Mouse (Mus musculus): ENCODE measurements around the gene Gm21188.
"Not testable (repeated sequence)": the region's sequence is repeated elsewhere in the genome, so short reads cannot be mapped to it uniquely, and the experiment has no call there.

Gene Gm21188

DNA sequence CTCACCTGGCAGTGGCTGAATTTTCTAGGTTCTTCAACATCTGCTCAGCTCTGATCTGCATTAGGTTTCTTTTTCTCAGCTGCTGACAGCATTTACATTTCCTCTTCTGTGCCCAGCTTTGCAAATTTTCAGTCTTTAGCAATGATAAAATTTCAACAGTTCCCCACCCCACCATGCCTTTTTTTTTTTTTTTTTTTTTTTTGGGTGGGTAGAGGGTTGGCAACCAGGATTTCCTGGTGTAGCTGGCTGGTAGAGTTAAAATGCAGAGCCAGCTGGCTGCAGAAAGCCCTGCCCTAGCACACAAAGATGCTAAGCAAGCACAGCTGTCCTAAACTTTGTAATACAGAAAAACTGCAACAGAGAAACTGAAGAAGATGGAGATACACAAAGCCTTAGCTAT, at the start of gene Gm21188:
TSS of gene Gm21188 (minus strand) at position 110 of the 400 bp plus-strand sequence.
- CTCF ChIA-PET, result not testable (repeated sequence)

GRCm38 (mm10) chr13:120099327-120099726, 47.3 kb upstream of the Gm21188 start:
- CTCF ChIA-PET, result not testable (repeated sequence)

DNA sequence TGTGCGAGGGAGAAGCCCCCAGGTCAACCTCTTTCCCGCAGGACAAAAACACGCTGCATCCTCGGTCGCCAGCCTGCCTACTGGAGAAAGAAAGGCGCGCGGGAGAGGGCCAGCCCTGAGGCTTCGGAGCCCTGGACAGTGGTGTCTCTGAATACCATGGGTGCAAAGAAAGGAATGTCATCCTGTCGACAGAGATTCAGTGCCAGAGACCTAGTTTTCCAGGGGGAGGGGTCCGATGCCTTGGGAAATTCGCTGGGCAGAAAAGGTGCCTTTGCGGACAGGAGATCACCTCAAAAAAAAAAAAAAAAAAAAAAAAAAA, 44.9 kb upstream of the Gm21188 start:
- CTCF ChIA-PET, result not testable (repeated sequence)

DNA sequence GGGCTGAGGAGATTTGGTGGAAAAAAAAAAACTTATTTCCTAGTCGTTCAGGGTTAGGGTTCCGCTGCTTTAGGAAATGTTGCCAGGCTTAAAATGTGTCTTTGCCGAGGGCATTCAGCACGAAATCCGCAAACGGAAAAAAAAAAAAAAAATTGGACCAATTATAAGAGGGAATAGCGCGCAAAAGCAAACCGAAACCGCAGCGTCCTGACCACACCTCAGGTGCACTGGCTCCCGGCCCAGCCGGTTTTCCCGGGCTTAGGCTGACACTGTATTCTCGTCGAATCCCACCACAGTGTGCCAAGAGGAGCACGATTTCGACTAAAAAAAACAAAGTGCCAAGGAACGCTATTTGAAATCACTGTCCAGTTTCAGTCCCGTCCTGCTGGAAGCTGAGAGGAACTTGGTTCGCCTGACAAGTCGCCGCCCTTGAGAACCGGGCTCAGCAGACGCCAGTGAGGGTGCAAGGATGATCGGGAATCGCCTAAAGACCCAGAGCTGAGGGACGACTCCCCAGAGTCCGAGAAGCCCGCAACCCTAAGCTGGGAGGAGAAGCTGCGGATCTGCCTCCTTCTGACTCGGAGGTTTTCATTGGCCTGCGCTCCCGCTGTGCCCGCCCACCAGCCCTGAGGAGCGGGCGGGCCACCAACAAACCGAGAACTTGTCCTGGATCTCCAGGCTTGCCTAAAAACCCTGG, 44.4 kb upstream of the Gm21188 start:
- CTCF ChIA-PET, result not testable (repeated sequence)

GRCm38 (mm10) chr13:120092950-120093349, 41.0 kb upstream of the Gm21188 start:
- CTCF ChIA-PET, result not testable (repeated sequence)

- CTCF ChIA-PET, result not testable (repeated sequence)
Measured at GRCm38 (mm10) chr13:120079644-120080043, 27.6 kb upstream of the Gm21188 start.

DNA sequence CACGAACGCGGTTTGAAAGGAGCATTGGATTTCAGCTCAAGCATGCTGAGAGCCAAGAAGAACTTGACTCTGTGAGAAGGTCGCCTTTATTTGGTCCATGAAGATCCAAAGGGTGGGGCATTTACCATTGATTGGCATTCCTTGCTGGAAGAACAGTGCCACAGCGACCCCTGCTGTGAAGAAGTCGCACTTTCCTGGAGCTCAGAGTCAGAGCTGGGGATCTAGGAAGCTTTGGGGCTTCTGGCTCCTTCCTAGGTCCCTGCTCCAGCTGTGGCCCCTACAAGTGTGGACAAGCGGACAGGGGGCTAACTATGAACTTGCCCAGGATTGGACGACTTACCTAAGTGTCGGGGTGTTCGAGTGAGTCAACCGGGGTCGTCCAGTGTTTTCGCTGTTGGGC, 18.9 kb upstream of the Gm21188 start:
- CTCF ChIA-PET, result not testable (repeated sequence)

GRCm38 (mm10) chr13:120070012-120070598, 18.1 kb upstream of the Gm21188 start:
- CTCF ChIA-PET, result not testable (repeated sequence)

DNA sequence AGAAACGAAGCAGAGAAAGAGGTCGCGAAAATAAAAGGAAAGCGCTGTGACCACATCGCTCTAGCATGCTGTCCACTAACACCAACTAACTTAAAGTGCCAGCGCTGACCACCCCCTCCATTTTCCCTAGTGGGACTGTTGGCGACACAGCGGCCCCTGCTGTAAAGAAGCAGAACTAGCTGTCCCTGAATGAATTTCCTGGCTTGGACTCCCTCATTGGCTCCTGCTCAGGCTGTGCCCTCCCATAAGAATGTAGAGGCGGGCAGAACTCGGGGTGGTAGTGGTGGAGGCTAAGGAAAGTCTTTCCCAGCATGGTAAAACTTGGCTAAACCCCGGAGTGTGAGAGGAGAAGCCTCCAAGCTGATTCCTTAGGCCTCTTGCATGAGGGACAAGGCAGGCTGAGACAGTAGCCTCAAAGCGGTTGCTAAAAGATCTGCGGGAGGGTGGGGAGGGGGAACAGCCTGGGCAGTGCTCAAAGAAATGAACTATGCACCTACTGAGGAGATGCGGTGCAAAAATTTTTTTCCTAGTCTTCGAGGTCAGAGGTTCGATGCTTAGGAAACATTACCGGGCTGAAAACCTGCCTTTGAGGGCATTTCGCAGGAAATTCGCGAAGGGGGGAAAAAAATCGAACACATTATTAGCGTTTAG, 11.6 kb upstream of the Gm21188 start:
- CTCF ChIA-PET, result not testable (repeated sequence)

- CTCF ChIA-PET, result not testable (repeated sequence)
Measured at GRCm38 (mm10) chr13:120062903-120063302, 10.9 kb upstream of the Gm21188 start.

GRCm38 (mm10) chr13:120048608-120049007, 3.4 kb downstream of the Gm21188 start:
- CTCF ChIA-PET, result not testable (repeated sequence)

GRCm38 (mm10) chr13:120048186-120048585, 3.8 kb downstream of the Gm21188 start:
- CTCF ChIA-PET, result not testable (repeated sequence)

DNA sequence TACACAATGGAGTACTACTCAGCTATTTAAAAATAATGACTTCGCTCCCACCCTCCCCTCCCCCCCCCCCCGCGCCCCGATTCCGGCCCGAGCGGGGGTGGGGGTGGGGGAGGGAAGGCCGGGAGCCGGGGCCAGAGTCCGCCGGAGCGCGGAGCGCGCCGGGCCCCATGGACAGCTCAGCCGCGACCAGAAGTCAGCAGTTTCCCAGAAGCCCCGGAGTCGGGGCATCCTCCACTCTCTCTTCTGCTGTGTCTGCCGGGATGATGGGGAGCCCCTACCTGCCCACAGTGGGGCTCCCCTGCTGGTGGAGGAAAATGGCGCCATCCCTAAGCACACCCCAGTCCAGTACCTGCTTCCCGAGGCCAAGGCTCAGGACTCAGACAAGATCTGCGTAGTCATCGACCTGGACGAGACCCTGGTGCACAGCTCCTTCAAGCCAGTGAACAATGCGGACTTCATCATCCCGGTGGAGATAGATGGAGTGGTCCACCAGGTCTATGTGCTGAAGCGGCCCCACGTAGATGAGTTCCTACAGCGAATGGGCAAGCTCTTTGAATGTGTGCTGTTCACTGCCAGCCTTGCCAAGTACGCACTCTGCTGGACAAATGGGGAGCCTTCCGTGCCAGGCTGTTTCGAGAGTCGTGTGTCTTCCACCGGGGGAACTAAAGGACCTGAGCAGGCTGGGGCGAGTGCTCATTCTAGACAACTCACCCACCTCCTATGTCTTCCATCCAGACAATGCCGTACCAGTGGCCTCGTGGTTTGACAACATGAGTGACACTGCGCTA, 5.4 kb downstream of the Gm21188 start:
- CTCF ChIA-PET, result not testable (repeated sequence)

- CTCF ChIA-PET, result not testable (repeated sequence)
Measured at GRCm38 (mm10) chr13:120041145-120041544, 10.8 kb downstream of the Gm21188 start.

- CTCF ChIA-PET, result not testable (repeated sequence)
Measured at GRCm38 (mm10) chr13:120037881-120038280, 14.1 kb downstream of the Gm21188 start.

GRCm38 (mm10) chr13:120036577-120037115, 15.3 kb downstream of the Gm21188 start:
- CTCF ChIA-PET, result not testable (repeated sequence)

- CTCF ChIA-PET, result not testable (repeated sequence)
Measured at GRCm38 (mm10) chr13:120035151-120035550, 16.8 kb downstream of the Gm21188 start.

- CTCF ChIA-PET, result not testable (repeated sequence)
Measured at GRCm38 (mm10) chr13:120034637-120035036, 17.4 kb downstream of the Gm21188 start.

- CTCF ChIA-PET, result not testable (repeated sequence)
Measured at GRCm38 (mm10) chr13:120033516-120034190, 18.3 kb downstream of the Gm21188 start.

DNA sequence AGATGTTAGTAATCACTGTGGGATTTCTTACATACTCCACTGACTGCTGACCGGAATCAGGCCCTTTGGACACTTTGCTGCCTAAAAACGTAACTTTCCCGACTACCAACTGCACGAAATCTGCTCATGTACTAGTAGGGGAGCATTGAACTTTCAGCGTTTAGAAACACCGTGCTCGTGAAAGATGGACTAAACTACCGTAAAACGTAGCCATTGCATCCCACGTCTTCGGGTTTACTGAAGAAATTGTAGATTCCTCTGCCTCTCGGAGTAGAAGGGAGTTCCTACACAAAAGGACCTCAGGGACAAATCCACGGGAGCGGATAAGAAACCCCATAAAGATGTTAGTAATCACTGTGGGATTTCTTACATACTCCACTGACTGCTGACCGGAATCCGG, 20.3 kb downstream of the Gm21188 start:
- CTCF ChIA-PET, result not testable (repeated sequence)

- CTCF ChIA-PET, result not testable (repeated sequence)
Measured at GRCm38 (mm10) chr13:120027368-120027767, 24.6 kb downstream of the Gm21188 start.

DNA sequence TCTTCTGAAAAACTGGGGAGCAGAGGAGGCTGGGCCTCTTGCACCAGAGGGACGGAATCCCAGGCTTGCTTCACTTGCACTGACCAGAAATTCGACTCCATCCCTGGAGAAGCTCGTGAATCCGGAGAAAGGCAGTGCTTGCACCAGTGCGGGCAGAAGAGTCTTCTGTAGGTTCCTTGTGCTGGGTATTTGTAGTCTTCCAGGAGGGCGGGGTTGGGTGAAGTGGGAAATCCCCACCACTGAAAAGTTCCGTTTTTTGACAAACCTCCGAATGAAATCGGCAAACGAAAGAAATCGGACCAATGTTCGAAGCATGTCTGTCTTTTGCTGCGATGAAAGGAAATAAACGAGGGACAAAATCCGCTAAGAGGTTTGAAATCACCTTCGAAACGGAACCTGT, 25.1 kb downstream of the Gm21188 start, which contains the start of gene Gm36079:
TSS of gene Gm36079 (minus strand) at position 101 of the 400 bp plus-strand sequence.
- CTCF ChIA-PET, result not testable (repeated sequence)
